Mouse (Mus musculus) hindbrain, postnatal 0 days (tissue): ENCODE data around the gene Tns3. TPM values are rescaled to one million over a fixed set of nuclear protein-coding genes. Genes with fewer than 3 reads are reported as not detected.
"Not testable (repeated sequence)": the region's sequence is repeated elsewhere in the genome, so short reads cannot be mapped to it uniquely, and the experiment has no call there.

Experiments used
- ATAC-seq: fragments of 200-750 bp; cut with Nextera tagmentation; 2 replicates; pipeline ENCODE4 v1.8.0; 2017; ENCODE audit warnings: mild to moderate bottlenecking, moderate TSS enrichment, moderate library complexity
- DNase-seq: peaks from one replicate; pipeline ENCODE4 v3.0.0-alpha.2; 2015; ENCODE audit warnings: low spot score
- H3K27ac ChIP-seq: fragments of 300-500 bp; sonication (generic); 2 replicates; pipeline ENCODE4 v1.5.1; 2014; ENCODE audit warnings: mild to moderate bottlenecking
- H3K27me3 ChIP-seq: fragments of 300-500 bp; sonication (generic); 2 replicates; pipeline ENCODE4 v1.6.1; 2014; ENCODE audit warnings: low read length, mixed read lengths; ENCODE audit not compliant: insufficient read depth
- H3K36me3 ChIP-seq: fragments of 300-500 bp; sonication (generic); 2 replicates; pipeline ENCODE4 v1.6.1; 2014; ENCODE audit warnings: low read length, mixed read lengths; ENCODE audit not compliant: insufficient read depth
- H3K4me1 ChIP-seq: fragments of 300-500 bp; sonication (generic); 2 replicates; pipeline ENCODE4 v1.6.1; 2014; ENCODE audit warnings: antibody characterized with exemption, low read length, mixed read lengths; ENCODE audit not compliant: insufficient read depth
- H3K4me2 ChIP-seq: fragments of 300-500 bp; sonication (generic); 2 replicates; pipeline ENCODE4 v1.6.1; 2014; ENCODE audit warnings: low read depth, mild to moderate bottlenecking, low read length, moderate library complexity, mixed read lengths
- H3K4me3 ChIP-seq: fragments of 300-500 bp; sonication (generic); 2 replicates; pipeline ENCODE4 v1.5.1; 2014; ENCODE audit warnings: low read length
- H3K9ac ChIP-seq: fragments of 300-500 bp; sonication (generic); replicated peaks from 2 replicates; pipeline ENCODE4 v1.6.1; 2014; ENCODE audit warnings: mild to moderate bottlenecking, low read length, moderate library complexity, mixed read lengths
- H3K9me3 ChIP-seq: fragments of 300-500 bp; sonication (generic); 2 replicates; pipeline ENCODE4 v1.6.1; 2016; ENCODE audit warnings: low read length, mixed read lengths
- CTCF ChIP-seq: IDR thresholded peaks from 2 replicates; pipeline ENCODE4 v1.5.1; 2016; ENCODE audit warnings: antibody characterized with exemption, control low read depth, low read depth
- WGBS: fragments of 180-500 bp; shearing (Covaris S2); extraction: QIAGEN DNeasy Blood & Tissue Kit; methylation state at CpG from one replicate; pipeline ENCODE4 v1.1.7; 2014; 5-methylcytosine and 5-hydroxymethylcytosine counted together
- polyA plus RNA-seq: library from polyadenylated mRNA; unstranded; fragments of >200 nt; fragmentation: Nextera tagmentation; extraction: Ambion mirVana; gene quantifications from 2 replicates; pipeline ENCODE4 v1.2.1, GENCODE M21; 2015
- total RNA-seq: library from RNA; depleted of rRNA; stranded (reverse); fragments of >200 nt; gene quantifications from 2 replicates; pipeline ENCODE4 v1.2.3, GENCODE M21; 2014

The Tns3 gene
- total and polyA plus RNA-seq, 2 experiments from 2014 or later: 8.2 to 63.6 TPM

DNA sequence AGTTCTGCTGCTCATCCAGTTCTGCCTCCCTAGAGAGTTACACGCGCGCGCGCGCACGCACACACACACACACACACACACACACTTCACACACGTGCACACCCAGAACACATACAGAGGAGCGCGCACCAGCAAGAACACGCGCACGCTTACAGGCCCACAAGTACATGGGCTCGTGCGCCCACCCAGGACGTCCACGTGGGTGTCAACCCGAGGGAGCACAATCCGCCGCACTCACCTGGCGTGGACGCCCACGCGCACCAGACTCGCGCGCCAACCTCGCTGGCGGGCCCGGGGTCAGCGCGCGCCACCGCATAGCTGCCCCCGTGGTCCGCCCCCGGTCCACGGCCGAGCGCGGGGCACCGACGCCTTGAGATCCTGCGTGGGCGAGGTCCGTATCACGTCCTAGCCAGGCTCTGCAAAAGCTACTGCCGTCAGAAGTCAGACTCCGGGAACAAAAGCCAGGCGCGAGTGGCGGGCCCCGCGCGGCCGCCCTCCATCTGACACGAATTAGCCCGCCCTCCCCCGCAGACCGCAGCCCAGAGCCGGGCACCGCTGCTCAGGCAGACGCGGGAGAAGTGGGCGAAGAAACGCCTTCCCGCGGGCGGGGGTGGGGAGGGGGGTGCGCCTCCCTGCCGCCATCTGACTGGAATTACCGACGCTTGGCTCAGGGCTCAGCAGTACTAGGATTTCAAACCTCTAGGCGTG lies 40.0 kb downstream of the Tns3 start:
- DNase-seq (peak; percentile 70), ATAC-seq (peak; percentile 84)
- H3K36me3 ChIP-seq: no peaks in the 10 kb centered on the region
- H3K9me3 ChIP-seq: no peaks in the 10 kb centered on the region
- peak overlapping the region; percentile 70 for H3K27ac ChIP-seq
- H3K27me3 ChIP-seq: no peaks in the 10 kb centered on the region
- peak overlapping the region; percentile 69 for H3K4me3 ChIP-seq
- 0 out of 2 replicates have a peak, but pooled peaks cover 6% of the 10 kb centered on the region for H3K4me1 ChIP-seq
- H3K4me2 ChIP-seq: peak overlapping the region; percentile 100
- no peak for TF ChIP-seq CTCF
- H3K9ac ChIP-seq: peak overlapping the region; percentile 73
- under 1% methylated on average over 72 of the region's 74 CpGs for WGBS

GRCm38 (mm10) chr11:8623852-8624178 lies 40.5 kb downstream of the Tns3 start:
- Histone ChIP-seq H3K4me3 (peak overlapping the region; percentile 69), H3K27me3 (no peaks in the 10 kb centered on the region), H3K9me3 (no peaks in the 10 kb centered on the region), H3K36me3 (no peaks in the 10 kb centered on the region), H3K4me2 (peak overlapping the region; percentile 100), H3K4me1 (0 out of 2 replicates have a peak, but pooled peaks cover 6% of the 10 kb centered on the region), H3K9ac (peak overlapping the region; percentile 73), H3K27ac (peak overlapping the region; percentile 70)
- DNase-seq (no peak), ATAC-seq (peak; percentile 4; the same call in 1 of the 2 replicates)
- TF ChIP-seq CTCF: peak; percentile 33
- WGBS: 4% methylated on average over 20 of the region's 20 CpGs

DNA sequence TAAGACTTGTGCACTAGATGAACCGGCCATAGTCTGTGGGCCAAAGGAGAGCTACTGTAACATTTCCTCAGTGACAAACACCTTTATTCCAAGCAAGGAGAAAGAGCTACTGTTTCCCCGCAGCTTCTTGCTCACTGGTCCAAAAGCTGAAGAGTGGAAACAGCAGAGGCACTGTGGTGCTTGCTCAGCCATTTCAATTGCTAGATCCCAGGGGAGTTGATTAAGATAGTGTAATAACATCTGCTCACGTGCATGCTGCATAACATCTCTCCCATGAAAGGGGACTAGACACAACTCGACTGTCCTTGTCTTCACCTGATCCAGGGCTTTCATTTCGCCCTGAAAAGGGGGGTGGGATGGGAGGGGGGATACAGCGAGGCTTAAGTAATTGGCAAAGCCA lies 41.7 kb downstream of the Tns3 start:
- Histone ChIP-seq H3K27me3 (no peaks in the 10 kb centered on the region), H3K27ac (0 out of 2 replicates have a peak overlapping the region, but pooled peaks have one; percentile 15), H3K4me3 (no peak overlapping the region), H3K4me2 (peak overlapping the region; percentile 100; the same call in 1 of the 2 replicates), H3K4me1 (0 out of 2 replicates have a peak, but pooled peaks cover 6% of the 10 kb centered on the region), H3K9me3 (no peaks in the 10 kb centered on the region), H3K9ac (no peak overlapping the region), H3K36me3 (no peaks in the 10 kb centered on the region)
- peak; percentile 62 for DNase-seq
- no peak for ATAC-seq
- 38% methylated on average over 6 of the region's 6 CpGs for WGBS
- TF ChIP-seq CTCF: no peak

- 89% methylated on average over 6 of the region's 7 CpGs for WGBS
- H3K9me3 ChIP-seq: not testable (repeated sequence)
These were observed 45.2 kb downstream of the Tns3 start for GRCm38 (mm10) chr11:8619111-8619510.

DNA sequence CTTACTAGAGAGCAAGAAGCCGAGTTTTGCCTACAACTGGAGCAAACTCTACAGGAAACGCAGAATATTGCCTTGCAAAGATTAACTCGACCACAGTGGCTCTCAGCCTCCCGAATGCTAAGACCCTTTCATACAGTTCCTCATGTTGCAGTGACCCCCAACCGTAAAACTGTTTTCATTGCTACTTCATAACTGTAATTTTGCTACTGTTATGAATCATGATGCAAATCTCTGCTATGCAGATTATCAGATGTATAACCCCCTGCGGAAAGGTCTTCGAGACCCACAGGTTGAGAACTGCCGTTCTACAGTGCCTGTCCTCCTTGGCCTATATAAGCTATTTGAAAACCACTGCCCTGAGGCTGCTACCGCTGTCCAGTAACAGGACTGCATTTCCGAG lies 46.0 kb downstream of the Tns3 start:
- H3K4me2 ChIP-seq: no peak overlapping the region
- no peak for TF ChIP-seq CTCF
- ATAC-seq (no peak), DNase-seq (no peak)
- no peaks in the 10 kb centered on the region for H3K36me3 ChIP-seq
- H3K27ac ChIP-seq: no peak overlapping the region
- WGBS: 64% methylated on average over 10 of the region's 10 CpGs
- no peaks in the 10 kb centered on the region for H3K27me3 ChIP-seq
- no peaks in the 10 kb centered on the region for H3K9me3 ChIP-seq
- H3K4me3 ChIP-seq: no peak overlapping the region
- H3K4me1 ChIP-seq: no peaks in the 10 kb centered on the region
- no peak overlapping the region for H3K9ac ChIP-seq

More at GRCm38 (mm10) chr11:8619111-8619510, 45.2 kb downstream of the Tns3 start:
- not testable (repeated sequence) for H3K4me1 ChIP-seq, H3K36me3 ChIP-seq, DNase-seq, H3K27me3 ChIP-seq, H3K9ac ChIP-seq, ATAC-seq, H3K4me2 ChIP-seq, H3K4me3 ChIP-seq, H3K27ac ChIP-seq

DNA sequence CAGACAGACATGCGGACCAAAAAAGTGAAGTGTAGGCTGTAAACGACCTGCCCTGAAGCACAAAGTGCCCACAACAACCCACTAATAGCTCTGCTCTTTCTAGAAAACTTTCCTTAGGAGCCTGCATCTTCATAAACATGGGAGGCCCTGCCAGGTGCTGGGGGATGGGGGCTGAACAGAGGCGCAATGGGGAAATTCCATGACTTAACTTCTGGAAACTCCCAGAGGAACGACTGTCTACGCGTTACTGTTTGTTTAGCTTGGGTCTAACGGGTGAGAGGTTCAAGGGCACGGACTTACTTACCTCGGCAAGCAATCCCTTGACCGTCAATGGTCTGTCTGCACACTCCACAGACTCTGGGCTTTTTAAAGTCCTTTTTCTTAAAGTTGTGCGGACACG lies 48.9 kb downstream of the Tns3 start:
- H3K27ac ChIP-seq: no peak overlapping the region
- H3K27me3 ChIP-seq: no peaks in the 10 kb centered on the region
- ATAC-seq (no peak), DNase-seq (no peak)
- H3K4me3 ChIP-seq: no peak overlapping the region
- H3K9ac ChIP-seq: no peak overlapping the region
- 85% methylated on average over 12 of the region's 12 CpGs for WGBS
- no peaks in the 10 kb centered on the region for H3K4me1 ChIP-seq
- no peaks in the 10 kb centered on the region for H3K9me3 ChIP-seq
- no peak overlapping the region for H3K4me2 ChIP-seq
- H3K36me3 ChIP-seq: no peaks in the 10 kb centered on the region
- TF ChIP-seq CTCF: no peak

DNA sequence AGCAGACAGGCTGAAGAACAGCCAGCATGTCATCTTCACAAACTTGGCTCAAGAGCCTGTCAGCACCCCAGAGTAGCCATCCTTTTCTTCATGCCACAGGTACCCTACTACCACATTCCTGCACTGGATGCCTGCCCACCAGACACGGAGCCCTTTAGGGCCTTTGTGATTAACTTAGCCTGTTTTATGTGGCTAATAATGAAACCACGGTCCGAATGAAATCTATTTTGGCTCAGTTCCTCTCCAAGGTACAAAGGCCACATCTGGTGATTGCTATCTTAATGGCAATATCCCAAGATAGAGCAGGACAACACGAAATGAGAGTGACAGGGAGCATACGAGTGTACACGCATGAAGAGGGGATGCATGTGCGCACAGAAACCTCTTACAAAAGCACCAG lies 53.9 kb downstream of the Tns3 start:
- DNase-seq: no peak
- whole genome bisulfite sequencing: 63% methylated on average over 7 of the region's 7 CpGs
- ATAC-seq: no peak
- H3K27ac ChIP-seq: no peak overlapping the region
- no peak overlapping the region for H3K9ac ChIP-seq
- no peaks in the 10 kb centered on the region for H3K9me3 ChIP-seq
- no peaks in the 10 kb centered on the region for H3K36me3 ChIP-seq
- no peak overlapping the region for H3K4me2 ChIP-seq
- H3K4me1 ChIP-seq: no peaks in the 10 kb centered on the region
- no peak overlapping the region for H3K4me3 ChIP-seq
- TF ChIP-seq CTCF: no peak
- H3K27me3 ChIP-seq: no peaks in the 10 kb centered on the region
